Mouse (Mus musculus) bone marrow, adult 2 months (tissue): ENCODE measurements around the gene Rgcc.

Experiments
- CTCF ChIP-seq: fragments of 200-500 bp; IDR thresholded peaks from 2 replicates; pipeline ENCODE4 v1.5.1; 2011; ENCODE audit warnings: low read length, control low read depth; ENCODE audit not compliant: control insufficient read depth, insufficient read depth
- POLR2A ChIP-seq: fragments of 200-500 bp; IDR thresholded peaks from 2 replicates; pipeline ENCODE4 v1.6.1; 2011; ENCODE audit warnings: low read depth, mild to moderate bottlenecking, control low read depth, low read length, borderline replicate concordance; ENCODE audit not compliant: control insufficient read depth

- no peak for TF ChIP-seq CTCF
- TF ChIP-seq POLR2A, result no peak
Measured at GRCm38 (mm10) chr14:79321881-79322280, 20.4 kb upstream of the Rgcc start.
